Mouse (Mus musculus): ENCODE data around the gene Bmp10. TPM values are rescaled to one million over a fixed set of nuclear protein-coding genes. Genes with fewer than 3 reads are reported as not detected.

Gene Bmp10
- not detected in 2 replicates for polyA plus RNA-seq (2014; fragmentation: Nextera tagmentation; extraction: Ambion mirVana)

- no peaks in the 10 kb centered on the region for H3K27me3 ChIP-seq (replicated peaks; ENCODE audit: control insufficient read depth, insufficient read depth, low read length)
- H3K9ac ChIP-seq (ENCODE audit: low read length) = no peak within 1 kb of the TSS
- H3K27ac ChIP-seq (ENCODE audit: low read depth, low read length) = no peak within 1 kb of the TSS
- ATAC-seq (no peak), DNase-seq (ENCODE audit: low spot score) (no peak)
- H3K36me3 ChIP-seq (ENCODE audit: control insufficient read depth, insufficient read depth, low read length) = no peaks in the 10 kb centered on the region
- H3K9me3 ChIP-seq (replicated peaks; ENCODE audit: control insufficient read depth, low read length) = no peaks in the 10 kb centered on the region
- WGBS = 75% methylated on average over 7 of the region's 7 CpGs
- H3K4me2 ChIP-seq (ENCODE audit: low read length) = no peak within 1 kb of the TSS
- no peaks in the 10 kb centered on the region for H3K4me1 ChIP-seq (ENCODE audit: control insufficient read depth, insufficient read depth, low read length)
- H3K4me3 ChIP-seq (ENCODE audit: low read depth, low read length) = no peak within 1 kb of the TSS
Measured at GRCm38 (mm10) chr6:87428487-87429044, at the start of gene Bmp10. TSS of gene Bmp10 (plus strand) at chr6:87428994.

- DNase-seq (ENCODE audit: low spot score) (peak; percentile 54), ATAC-seq (peak; percentile 32; the same call in 1 of the 2 replicates)
- H3K4me1 ChIP-seq (ENCODE audit: control insufficient read depth, insufficient read depth, low read length) = no peaks in the 10 kb centered on the region
- no peaks in the 10 kb centered on the region for H3K9me3 ChIP-seq (replicated peaks; ENCODE audit: control insufficient read depth, low read length)
- H3K27ac ChIP-seq (ENCODE audit: low read depth, low read length) = no peak overlapping the region
- peak overlapping the region; percentile 46; the same call in 1 of the 2 replicates for H3K9ac ChIP-seq (ENCODE audit: low read length)
- H3K4me3 ChIP-seq (ENCODE audit: low read depth, low read length) = peak overlapping the region; percentile 23
- H3K4me2 ChIP-seq (ENCODE audit: low read length) = peak overlapping the region; percentile 57
- WGBS = 6% methylated on average over 24 of the region's 24 CpGs
- H3K27me3 ChIP-seq (replicated peaks; ENCODE audit: control insufficient read depth, insufficient read depth, low read length) = no peaks in the 10 kb centered on the region
- H3K36me3 ChIP-seq (ENCODE audit: control insufficient read depth, insufficient read depth, low read length) = no peaks in the 10 kb centered on the region
Measured at GRCm38 (mm10) chr6:87383926-87384691, 44.7 kb upstream of the Bmp10 start.

- Histone ChIP-seq H3K27ac (ENCODE audit: low read depth, low read length) (no peak overlapping the region), H3K9ac (ENCODE audit: low read length) (no peak overlapping the region), H3K27me3 (replicated peaks; ENCODE audit: control insufficient read depth, insufficient read depth, low read length) (no peaks in the 10 kb centered on the region), H3K4me2 (ENCODE audit: low read length) (no peak overlapping the region; the same call in 1 of the 2 replicates), H3K9me3 (replicated peaks; ENCODE audit: control insufficient read depth, low read length) (no peaks in the 10 kb centered on the region), H3K4me1 (ENCODE audit: control insufficient read depth, insufficient read depth, low read length) (no peaks in the 10 kb centered on the region), H3K36me3 (ENCODE audit: control insufficient read depth, insufficient read depth, low read length) (no peaks in the 10 kb centered on the region), H3K4me3 (ENCODE audit: low read depth, low read length) (no peak overlapping the region)
- DNase-seq (ENCODE audit: low spot score) (peak; percentile 33), ATAC-seq (no peak)
- WGBS = 56% methylated on average over 5 of the region's 6 CpGs
Measured at GRCm38 (mm10) chr6:87384761-87385160, 44.0 kb upstream of the Bmp10 start.

GRCm38 (mm10) chr6:87386203-87386602, 42.6 kb upstream of the Bmp10 start:
- ATAC-seq = no peak

GRCm38 (mm10) chr6:87386681-87387080, 42.1 kb upstream of the Bmp10 start:
- WGBS = 85% methylated on average over 10 of the region's 10 CpGs
- no peak overlapping the region for H3K9ac ChIP-seq (ENCODE audit: low read length)
- H3K4me3 ChIP-seq (ENCODE audit: low read depth, low read length) = no peak overlapping the region

More at GRCm38 (mm10) chr6:87386203-87386602, 42.6 kb upstream of the Bmp10 start:
- H3K27ac ChIP-seq (ENCODE audit: low read depth, low read length) = no peak overlapping the region
- H3K27me3 ChIP-seq (replicated peaks; ENCODE audit: control insufficient read depth, insufficient read depth, low read length) = no peaks in the 10 kb centered on the region
- peak; percentile 89 for DNase-seq (ENCODE audit: low spot score)
- WGBS = 12% methylated on average over 7 of the region's 7 CpGs
- H3K36me3 ChIP-seq (ENCODE audit: control insufficient read depth, insufficient read depth, low read length) = no peaks in the 10 kb centered on the region
- H3K9me3 ChIP-seq (replicated peaks; ENCODE audit: control insufficient read depth, low read length) = no peaks in the 10 kb centered on the region
- H3K4me3 ChIP-seq (ENCODE audit: low read depth, low read length) = no peak overlapping the region
- H3K4me1 ChIP-seq (ENCODE audit: control insufficient read depth, insufficient read depth, low read length) = no peaks in the 10 kb centered on the region
- H3K9ac ChIP-seq (ENCODE audit: low read length) = no peak overlapping the region
- H3K4me2 ChIP-seq (ENCODE audit: low read length) = no peak overlapping the region

GRCm38 (mm10) chr6:87388877-87389276, 39.9 kb upstream of the Bmp10 start, which contains the start of gene Gkn3:
TSS of gene Gkn3 (minus strand) at chr6:87388935.
- H3K27ac ChIP-seq (ENCODE audit: low read depth, low read length) = no peak within 1 kb of the TSS
- no peaks in the 10 kb centered on the region for H3K4me1 ChIP-seq (ENCODE audit: control insufficient read depth, insufficient read depth, low read length)
- 70% methylated on average over 7 of the region's 7 CpGs for WGBS
- ATAC-seq = no peak
- H3K27me3 ChIP-seq (replicated peaks; ENCODE audit: control insufficient read depth, insufficient read depth, low read length) = no peaks in the 10 kb centered on the region
- H3K4me3 ChIP-seq (ENCODE audit: low read depth, low read length) = no peak within 1 kb of the TSS
- H3K9me3 ChIP-seq (replicated peaks; ENCODE audit: control insufficient read depth, low read length) = no peaks in the 10 kb centered on the region
- no peaks in the 10 kb centered on the region for H3K36me3 ChIP-seq (ENCODE audit: control insufficient read depth, insufficient read depth, low read length)
- H3K9ac ChIP-seq (ENCODE audit: low read length) = no peak within 1 kb of the TSS
- H3K4me2 ChIP-seq (ENCODE audit: low read length) = no peak within 1 kb of the TSS
- DNase-seq (ENCODE audit: low spot score) = no peak

More at GRCm38 (mm10) chr6:87386681-87387080, 42.1 kb upstream of the Bmp10 start:
- no peaks in the 10 kb centered on the region for H3K36me3 ChIP-seq (ENCODE audit: control insufficient read depth, insufficient read depth, low read length)
- no peaks in the 10 kb centered on the region for H3K4me1 ChIP-seq (ENCODE audit: control insufficient read depth, insufficient read depth, low read length)
- no peak overlapping the region for H3K27ac ChIP-seq (ENCODE audit: low read depth, low read length)
- ATAC-seq (no peak), DNase-seq (ENCODE audit: low spot score) (no peak)
- H3K27me3 ChIP-seq (replicated peaks; ENCODE audit: control insufficient read depth, insufficient read depth, low read length) = no peaks in the 10 kb centered on the region
- no peaks in the 10 kb centered on the region for H3K9me3 ChIP-seq (replicated peaks; ENCODE audit: control insufficient read depth, low read length)
- H3K4me2 ChIP-seq (ENCODE audit: low read length) = no peak overlapping the region

GRCm38 (mm10) chr6:87389455-87389989, 39.3 kb upstream of the Bmp10 start:
- H3K9ac ChIP-seq (ENCODE audit: low read length) = no peak overlapping the region

GRCm38 (mm10) chr6:87393466-87394205, 35.2 kb upstream of the Bmp10 start:
- no peaks in the 10 kb centered on the region for H3K4me1 ChIP-seq (ENCODE audit: control insufficient read depth, insufficient read depth, low read length)
- no peaks in the 10 kb centered on the region for H3K27me3 ChIP-seq (replicated peaks; ENCODE audit: control insufficient read depth, insufficient read depth, low read length)
- no peaks in the 10 kb centered on the region for H3K9me3 ChIP-seq (replicated peaks; ENCODE audit: control insufficient read depth, low read length)
- ATAC-seq (no peak), DNase-seq (ENCODE audit: low spot score) (no peak)
- no peaks in the 10 kb centered on the region for H3K36me3 ChIP-seq (ENCODE audit: control insufficient read depth, insufficient read depth, low read length)
- H3K27ac ChIP-seq (ENCODE audit: low read depth, low read length) = no peak overlapping the region
- H3K4me2 ChIP-seq (ENCODE audit: low read length) = no peak overlapping the region
- no peak overlapping the region for H3K9ac ChIP-seq (ENCODE audit: low read length)
- 72% methylated on average over 8 of the region's 8 CpGs for WGBS
- H3K4me3 ChIP-seq (ENCODE audit: low read depth, low read length) = no peak overlapping the region

More at GRCm38 (mm10) chr6:87389455-87389989, 39.3 kb upstream of the Bmp10 start:
- no peak overlapping the region for H3K27ac ChIP-seq (ENCODE audit: low read depth, low read length)
- no peaks in the 10 kb centered on the region for H3K36me3 ChIP-seq (ENCODE audit: control insufficient read depth, insufficient read depth, low read length)
- ATAC-seq (no peak), DNase-seq (ENCODE audit: low spot score) (no peak)
- H3K4me1 ChIP-seq (ENCODE audit: control insufficient read depth, insufficient read depth, low read length) = no peaks in the 10 kb centered on the region
- WGBS = 49% methylated on average over 5 of the region's 5 CpGs
- H3K9me3 ChIP-seq (replicated peaks; ENCODE audit: control insufficient read depth, low read length) = no peaks in the 10 kb centered on the region
- no peaks in the 10 kb centered on the region for H3K27me3 ChIP-seq (replicated peaks; ENCODE audit: control insufficient read depth, insufficient read depth, low read length)
- H3K4me3 ChIP-seq (ENCODE audit: low read depth, low read length) = no peak overlapping the region
- no peak overlapping the region for H3K4me2 ChIP-seq (ENCODE audit: low read length)
